Mouse (Mus musculus) adrenal gland, postnatal 4 days (tissue): ENCODE measurements around the gene Mrpl20. TPM values are rescaled to one million over a fixed set of nuclear protein-coding genes. Genes with fewer than 3 reads are reported as not detected.

Experiments used
- DNase-seq, 2 experiments: peaks; one replicate each; pipeline ENCODE4 v3.0.0; 2021 to 2022; ENCODE audit warnings: low spot score in 2 of 2, mixed read lengths in 2 of 2
- microRNA-seq: library from miRNA; unstranded; fragments of <30 nt; microRNA quantifications from one replicate; pipeline ENCODE4 v1.2.0, GENCODE M21; 2021
- total RNA-seq, 2 experiments: library from RNA; stranded (reverse); gene quantifications; 2 replicates each; pipeline ENCODE4 v1.2.3; 2021

Mrpl20 gene
- total RNA-seq, 2 experiments from 2014 or later: 110 to 122 TPM

DNA sequence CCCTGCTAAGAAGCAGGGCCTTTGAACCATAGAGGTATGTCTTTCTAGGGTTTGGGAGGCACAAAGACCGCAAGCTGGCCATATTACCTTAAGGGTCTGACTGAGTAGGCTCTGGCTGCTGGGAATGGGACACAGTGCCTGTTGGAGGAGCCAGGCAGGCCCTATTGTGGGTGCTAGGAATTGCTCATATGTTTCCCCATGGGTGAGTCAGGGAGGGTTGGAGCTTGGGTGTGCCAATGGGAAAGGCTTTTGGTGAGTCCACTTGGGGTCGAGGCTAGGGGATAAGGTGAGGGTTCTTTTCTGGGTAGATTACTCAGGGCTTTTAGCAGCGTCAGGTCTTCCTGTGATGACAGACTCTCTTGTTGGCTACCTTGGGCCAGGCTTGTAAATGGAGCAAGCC, 48.7 kb downstream of the Mrpl20 start:
- DNase-seq: no peak

DNA sequence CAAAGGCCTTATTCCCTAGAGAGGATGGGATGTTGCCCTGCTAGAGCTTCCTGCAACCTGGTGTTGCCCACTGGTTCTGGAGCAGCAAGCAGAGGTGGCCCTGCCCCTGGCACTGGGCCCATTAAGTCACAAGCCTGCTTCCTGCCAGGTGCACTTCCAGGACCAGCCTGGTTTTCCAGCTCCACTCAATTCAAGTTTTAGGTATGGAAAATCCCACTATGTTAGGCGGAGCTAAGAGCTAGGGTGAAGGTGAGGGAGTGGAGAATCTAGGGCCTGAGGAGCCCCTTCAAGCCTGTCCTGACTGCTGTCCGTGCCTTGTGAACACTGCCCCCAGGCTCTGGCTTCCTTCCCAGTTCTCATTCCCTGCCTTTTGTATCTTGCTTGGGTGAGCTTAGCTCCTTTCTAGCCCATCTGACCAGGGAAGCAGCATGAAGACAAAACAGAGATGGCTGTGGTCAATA, 49.3 kb downstream of the Mrpl20 start:
- DNase-seq: no peak

DNA sequence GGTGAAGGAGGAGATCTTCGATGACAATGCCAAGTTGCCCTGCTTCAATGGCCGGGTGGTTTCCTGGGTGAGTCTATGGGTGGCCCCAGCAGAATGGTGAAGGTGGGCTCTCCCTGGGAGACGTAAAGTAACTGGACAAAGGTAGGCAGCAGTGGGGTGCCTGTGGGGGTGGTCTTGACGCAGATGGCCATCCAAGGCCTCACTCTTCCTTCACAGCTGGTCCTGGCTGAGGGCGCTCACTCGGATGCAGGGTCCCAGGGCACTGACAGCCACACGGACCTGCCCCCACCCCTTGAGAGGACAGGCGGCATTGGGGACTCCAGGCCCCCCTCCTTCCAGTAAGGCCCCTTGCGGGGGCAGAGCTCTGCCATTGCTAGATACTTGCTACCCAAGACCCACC, 50.7 kb downstream of the Mrpl20 start:
- DNase-seq: no peak

DNA sequence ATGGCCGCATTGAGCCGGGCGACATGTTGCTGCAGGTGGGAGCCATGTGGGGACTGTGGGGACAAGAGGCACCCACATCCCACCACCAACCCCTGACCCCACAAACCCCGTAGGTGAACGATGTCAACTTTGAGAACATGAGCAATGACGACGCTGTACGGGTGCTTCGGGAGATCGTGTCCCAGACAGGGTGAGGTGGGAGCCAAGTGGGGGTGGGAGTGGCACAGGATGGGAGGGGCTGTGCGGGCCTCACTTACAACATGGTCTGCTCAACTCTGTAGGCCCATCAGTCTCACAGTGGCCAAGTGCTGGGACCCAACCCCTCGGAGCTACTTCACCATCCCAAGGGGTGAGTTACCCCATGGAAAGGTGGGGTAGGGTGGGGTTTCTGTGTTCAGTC, 52.3 kb downstream of the Mrpl20 start:
- no peak for DNase-seq

DNA sequence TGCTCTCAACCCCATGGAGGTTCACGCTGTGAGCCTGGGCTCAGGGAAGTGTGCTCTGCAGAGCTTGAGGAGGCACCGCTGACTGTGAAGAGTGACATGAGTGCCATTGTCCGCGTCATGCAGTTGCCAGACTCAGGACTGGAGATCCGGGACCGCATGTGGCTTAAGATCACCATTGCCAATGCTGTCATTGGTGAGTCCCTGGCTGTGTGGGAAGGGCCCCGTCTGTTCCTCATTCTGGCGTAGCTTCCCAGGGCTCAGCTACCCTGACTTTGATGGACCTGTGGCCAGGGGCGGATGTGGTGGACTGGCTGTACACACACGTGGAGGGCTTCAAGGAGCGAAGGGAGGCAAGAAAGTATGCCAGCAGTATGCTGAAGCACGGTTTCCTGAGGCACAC, 53.4 kb downstream of the Mrpl20 start:
- no peak for DNase-seq

DNA sequence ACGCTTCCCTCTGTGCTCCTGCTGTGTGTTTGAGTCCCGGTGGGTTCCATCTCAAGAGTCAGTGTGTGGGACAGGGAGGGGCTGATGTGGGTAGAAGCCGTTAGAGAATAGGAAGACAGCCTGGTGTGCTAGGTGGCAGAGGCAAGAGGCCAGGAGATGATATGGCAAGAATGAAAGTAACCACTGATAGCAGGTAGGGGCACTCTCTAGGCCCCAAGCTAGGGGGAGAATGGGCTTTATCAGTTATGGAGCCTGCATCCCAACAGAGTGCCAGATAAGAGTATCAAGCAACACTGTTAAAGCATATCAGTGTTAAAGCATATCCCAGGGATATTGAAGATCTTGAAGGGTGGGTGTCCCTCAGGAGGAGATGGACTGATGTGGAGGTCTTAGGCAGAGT, 54.2 kb downstream of the Mrpl20 start:
- no peak for DNase-seq

DNA sequence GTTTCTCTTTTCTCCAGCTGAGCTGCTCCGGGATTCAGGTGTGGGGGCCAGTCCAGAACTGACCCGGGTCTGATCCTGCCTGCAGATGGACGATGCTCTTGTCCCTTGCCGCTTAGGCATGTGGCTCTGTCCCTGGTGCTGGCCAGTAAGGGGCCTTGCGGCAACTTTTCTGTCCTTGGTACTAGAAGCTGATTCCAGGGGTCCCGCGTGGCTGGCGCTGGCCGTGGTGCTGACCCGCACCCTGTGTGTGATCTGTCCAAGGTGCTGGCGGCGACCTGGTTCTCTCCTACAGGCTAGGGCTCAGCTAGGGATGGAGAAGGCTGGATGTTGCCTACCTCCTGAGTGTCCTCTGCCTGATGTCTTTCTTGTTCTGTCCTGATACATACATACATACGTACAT, 56.6 kb downstream of the Mrpl20 start:
- DNase-seq: peak; percentile 46 to 49

Small RNAs within 50 kb of the gene (microRNA-seq; reads per million reads assigned to microRNA genes)
- not detected for gene Gm27743

Other genes starting within 250 kb of the Mrpl20 start
- gene Nadk, start 240.5 kb upstream of the Mrpl20 start, total RNA-seq: 100 to 1,000 TPM; 147 to 160 TPM
- gene Slc35e2, start 201.5 kb upstream of the Mrpl20 start, total RNA-seq: 10 to 100 TPM; 30.5 to 32.9 TPM
- 10 to 100 TPM; 53.8 to 55.0 TPM for gene Cdk11b, start 178.0 kb upstream of the Mrpl20 start, total RNA-seq
- not detected for gene Gm10563, start 157.5 kb upstream of the Mrpl20 start, total RNA-seq
- gene Mmp23, start 149.5 kb upstream of the Mrpl20 start, total RNA-seq: 10 to 100 TPM; 18.8 to 25.4 TPM
- 10 to 100 TPM; 41.5 to 44.2 TPM for gene Mib2, start 133.7 kb upstream of the Mrpl20 start, total RNA-seq
- 10 to 100 TPM; 54.6 to 60.4 TPM for gene Fndc10, start 108.5 kb upstream of the Mrpl20 start, total RNA-seq
- gene Ssu72, start 98.1 kb upstream of the Mrpl20 start, total RNA-seq: 10 to 100 TPM; 88.9 to 96.2 TPM
- gene Tmem240, start 68.1 kb upstream of the Mrpl20 start, total RNA-seq: 1 to 10 TPM; 1.5 to 2.2 TPM
- gene Atad3a, start 41.8 kb upstream of the Mrpl20 start, total RNA-seq: 100 to 1,000 TPM in 1 of 2 experiments, 10 to 100 TPM in 1; 99.1 to 102 TPM
- 1 to 10 TPM; 5.7 to 7.4 TPM for gene Vwa1, start 28.2 kb upstream of the Mrpl20 start, total RNA-seq
- under 1 TPM; 0.79 to 0.84 TPM for gene Tmem88b, start 17.0 kb upstream of the Mrpl20 start, total RNA-seq
- gene Ankrd65, start 12.4 kb upstream of the Mrpl20 start, total RNA-seq: not detected
- gene Ccnl2, start 9.6 kb downstream of the Mrpl20 start, total RNA-seq: 100 to 1,000 TPM; 153 to 155 TPM
- 100 to 1,000 TPM; 123 to 129 TPM for gene Aurkaip1, start 28.4 kb downstream of the Mrpl20 start, total RNA-seq
- 10 to 100 TPM; 86.3 to 93.5 TPM for gene Mxra8, start 36.8 kb downstream of the Mrpl20 start, total RNA-seq
- 10 to 100 TPM; 53.5 to 53.8 TPM for gene Dvl1, start 44.5 kb downstream of the Mrpl20 start, total RNA-seq
- under 1 TPM; 0.85 to 0.92 TPM for gene Tas1r3, start 60.5 kb downstream of the Mrpl20 start, total RNA-seq
- gene Cptp, start 66.6 kb downstream of the Mrpl20 start, total RNA-seq: 10 to 100 TPM; 20.2 to 21.0 TPM
- 10 to 100 TPM; 31.0 to 31.3 TPM for gene Ints11, start 66.7 kb downstream of the Mrpl20 start, total RNA-seq
- gene Pusl1, start 88.9 kb downstream of the Mrpl20 start, total RNA-seq: 10 to 100 TPM; 42.9 to 49.0 TPM
- gene Acap3, start 88.9 kb downstream of the Mrpl20 start, total RNA-seq: 10 to 100 TPM; 35.5 to 36.7 TPM
- gene Ube2j2, start 141.0 kb downstream of the Mrpl20 start, total RNA-seq: 10 to 100 TPM; 91.9 to 94.1 TPM
- 10 to 100 TPM; 75.8 to 79.9 TPM for gene C1qtnf12, start 159.4 kb downstream of the Mrpl20 start, total RNA-seq
- 1 to 10 TPM; 7.2 to 7.7 TPM for gene B3galt6, start 189.8 kb downstream of the Mrpl20 start, total RNA-seq
- gene Sdf4, start 190.0 kb downstream of the Mrpl20 start, total RNA-seq: 100 to 1,000 TPM; 224 to 231 TPM
- gene Tnfrsf4, start 211.0 kb downstream of the Mrpl20 start, total RNA-seq: 1 to 10 TPM; 2.9 to 3.4 TPM
- under 1 TPM in 1 of 2 experiments, not detected in 1; 0.39 TPM for gene Tnfrsf18, start 223.3 kb downstream of the Mrpl20 start, total RNA-seq